Mouse (Mus musculus) kidney, postnatal 0 days (tissue): Measurements from ENCODE around the gene Stk10. TPM values are rescaled to one million over a fixed set of nuclear protein-coding genes. Genes with fewer than 3 reads are reported as not detected.

ENCODE experiments used
- ATAC-seq: fragments of 200-750 bp; cut with Nextera tagmentation; replicated peaks from 2 replicates; pipeline ENCODE4 v1.8.0; 2017; ENCODE audit warnings: low read depth, moderate number of reproducible peaks, moderate TSS enrichment, moderate library complexity; ENCODE audit not compliant: low FRiP score
- DNase-seq: peaks from one replicate; pipeline ENCODE4 v3.0.0-alpha.2; 2016; ENCODE audit warnings: low spot score
- H3K27ac ChIP-seq: fragments of 300-500 bp; sonication (generic); 2 replicates; pipeline ENCODE4 v1.5.1; 2014; ENCODE audit warnings: mild to moderate bottlenecking
- H3K27me3 ChIP-seq: fragments of 300-500 bp; sonication (generic); 2 replicates; pipeline ENCODE4 v1.6.1; 2014; ENCODE audit warnings: low read length, mixed read lengths; ENCODE audit not compliant: insufficient read depth
- H3K36me3 ChIP-seq: fragments of 300-500 bp; sonication (generic); 2 replicates; pipeline ENCODE4 v1.6.1; 2014; ENCODE audit warnings: low read length, mixed read lengths; ENCODE audit not compliant: insufficient read depth
- H3K4me1 ChIP-seq: fragments of 300-500 bp; sonication (generic); replicated peaks from 2 replicates; pipeline ENCODE4 v1.6.1; 2014; ENCODE audit warnings: antibody characterized with exemption, low read length, mixed read lengths; ENCODE audit not compliant: insufficient read depth
- H3K4me2 ChIP-seq: fragments of 300-500 bp; sonication (generic); 2 replicates; pipeline ENCODE4 v1.6.1; 2014; ENCODE audit warnings: mild to moderate bottlenecking, low read length, moderate library complexity, mixed read lengths
- H3K4me3 ChIP-seq: fragments of 300-500 bp; sonication (generic); replicated peaks from 2 replicates; pipeline ENCODE4 v1.5.1; 2014; ENCODE audit warnings: low read depth, low read length
- H3K9ac ChIP-seq: fragments of 300-500 bp; sonication (generic); 2 replicates; pipeline ENCODE4 v1.6.1; 2014; ENCODE audit warnings: low read depth, low read length
- H3K9me3 ChIP-seq: fragments of 300-500 bp; sonication (generic); replicated peaks from 2 replicates; pipeline ENCODE4 v1.6.1; 2016; ENCODE audit warnings: low read length, inconsistent platforms, mixed read lengths
- CTCF ChIP-seq: IDR thresholded peaks from 2 replicates; pipeline ENCODE4 v1.5.1; 2016; ENCODE audit warnings: antibody characterized with exemption, low read depth, mild to moderate bottlenecking, moderate library complexity
- WGBS: fragments of 180-500 bp; shearing (Covaris S2); extraction: QIAGEN DNeasy Blood & Tissue Kit; methylation state at CpG from one replicate; pipeline ENCODE4 v1.1.7; 2014; 5-methylcytosine and 5-hydroxymethylcytosine counted together
- polyA plus RNA-seq: library from polyadenylated mRNA; unstranded; fragments of >200 nt; fragmentation: Nextera tagmentation; extraction: Ambion mirVana; gene quantifications from 2 replicates; pipeline ENCODE4 v1.2.1, GENCODE M21; 2015

Stk10 gene
- polyA plus RNA-seq, 1 experiment from 2014 or later: 2.4 TPM

- Histone ChIP-seq H3K4me2 (no peak overlapping the region), H3K4me1 (no peaks in the 10 kb centered on the region), H3K27me3 (no peaks in the 10 kb centered on the region), H3K9ac (no peak overlapping the region), H3K9me3 (no peaks in the 10 kb centered on the region), H3K36me3 (no peaks in the 10 kb centered on the region), H3K27ac (no peak overlapping the region), H3K4me3 (no peak overlapping the region)
- DNase-seq (no peak), ATAC-seq (no peak)
- no peak for TF ChIP-seq CTCF
- 92% methylated on average over 6 of the region's 6 CpGs for WGBS
Measured at GRCm38 (mm10) chr11:32600371-32600770, 67.3 kb downstream of the Stk10 start.

- Histone ChIP-seq H3K27me3 (no peaks in the 10 kb centered on the region), H3K9me3 (no peaks in the 10 kb centered on the region), H3K4me2 (no peak overlapping the region), H3K27ac (no peak overlapping the region), H3K4me1 (no peaks in the 10 kb centered on the region), H3K9ac (no peak overlapping the region), H3K4me3 (no peak overlapping the region), H3K36me3 (no peaks in the 10 kb centered on the region)
- DNase-seq: peak; percentile 79
- WGBS: 40% methylated on average over 12 of the region's 12 CpGs
- peak; percentile 84 for ATAC-seq
- TF ChIP-seq CTCF: no peak
Measured at GRCm38 (mm10) chr11:32601528-32602323, 68.6 kb downstream of the Stk10 start.

DNA sequence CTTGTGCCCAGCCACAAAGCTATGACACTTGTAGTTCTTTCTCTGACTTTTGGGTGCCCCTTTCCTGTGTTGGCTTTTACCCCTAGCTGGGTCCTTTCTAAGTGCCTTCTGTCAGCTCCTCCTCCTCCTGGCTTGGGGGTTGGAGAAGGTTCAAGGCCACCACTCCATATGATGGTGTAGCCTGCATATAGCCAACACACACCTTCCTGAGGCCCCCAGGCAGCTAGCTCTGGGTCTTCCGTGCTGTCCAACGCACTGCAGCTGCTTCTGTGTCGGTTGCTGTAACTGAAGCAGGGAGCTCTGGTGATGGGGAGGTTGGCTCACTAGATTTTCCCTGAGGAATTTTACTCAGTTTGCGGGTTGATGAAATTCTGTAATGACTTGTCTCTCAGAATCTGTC lies 71.6 kb downstream of the Stk10 start:
- Histone ChIP-seq H3K9me3 (no peaks in the 10 kb centered on the region), H3K4me1 (no peaks in the 10 kb centered on the region), H3K27ac (peak overlapping the region; percentile 65), H3K4me2 (no peak overlapping the region), H3K4me3 (no peak overlapping the region), H3K36me3 (no peaks in the 10 kb centered on the region), H3K9ac (no peak overlapping the region), H3K27me3 (no peaks in the 10 kb centered on the region)
- DNase-seq (no peak), ATAC-seq (no peak)
- WGBS: 46% methylated on average over 4 of the region's 4 CpGs
- TF ChIP-seq CTCF: no peak

- H3K4me2 ChIP-seq: no peak overlapping the region
- H3K36me3 ChIP-seq: no peaks in the 10 kb centered on the region
- DNase-seq (peak; percentile 60), ATAC-seq (peak; percentile 83)
- H3K4me3 ChIP-seq: no peak overlapping the region
- no peak overlapping the region for H3K9ac ChIP-seq
- 45% methylated on average over 7 of the region's 7 CpGs for WGBS
- no peaks in the 10 kb centered on the region for H3K9me3 ChIP-seq
- H3K27me3 ChIP-seq: no peaks in the 10 kb centered on the region
- peak overlapping the region; percentile 65 for H3K27ac ChIP-seq
- H3K4me1 ChIP-seq: no peaks in the 10 kb centered on the region
- TF ChIP-seq CTCF: no peak
Measured at GRCm38 (mm10) chr11:32605131-32605860, 72.2 kb downstream of the Stk10 start.

GRCm38 (mm10) chr11:32605907-32606306 lies 72.8 kb downstream of the Stk10 start:
- Histone ChIP-seq H3K27me3 (no peaks in the 10 kb centered on the region), H3K27ac (peak overlapping the region; percentile 65; the same call in 1 of the 2 replicates), H3K36me3 (no peaks in the 10 kb centered on the region), H3K9ac (no peak overlapping the region), H3K4me2 (no peak overlapping the region), H3K9me3 (no peaks in the 10 kb centered on the region), H3K4me1 (no peaks in the 10 kb centered on the region), H3K4me3 (no peak overlapping the region)
- no peak for TF ChIP-seq CTCF
- ATAC-seq (no peak), DNase-seq (no peak)
- WGBS: 86% methylated on average over 3 of the region's 3 CpGs

DNA sequence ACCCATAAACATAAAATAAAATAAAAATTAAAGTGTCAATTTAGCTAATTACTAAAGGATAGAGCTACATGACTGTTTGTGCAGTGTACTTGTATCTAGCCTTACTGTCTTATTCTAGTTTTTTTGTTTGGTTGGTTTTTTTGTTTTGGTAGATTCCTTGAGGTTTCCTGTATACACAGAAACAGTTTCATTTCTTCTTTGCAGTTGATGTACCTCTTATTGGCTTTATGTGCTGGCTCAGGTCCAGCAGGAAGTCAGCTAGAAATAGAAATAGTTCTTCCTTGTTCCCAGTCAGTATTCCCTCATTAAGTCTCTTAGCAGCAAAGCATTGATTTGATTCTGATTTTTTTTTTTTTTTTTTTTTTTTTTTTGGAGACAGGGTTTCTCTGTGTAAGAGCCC lies 74.2 kb downstream of the Stk10 start:
- Histone ChIP-seq H3K36me3 (no peaks in the 10 kb centered on the region), H3K4me1 (no peaks in the 10 kb centered on the region), H3K27ac (no peak overlapping the region), H3K9ac (no peak overlapping the region), H3K9me3 (no peaks in the 10 kb centered on the region), H3K4me3 (no peak overlapping the region), H3K27me3 (no peaks in the 10 kb centered on the region), H3K4me2 (no peak overlapping the region)
- no peak for TF ChIP-seq CTCF
- peak; percentile 41 for DNase-seq
- ATAC-seq: no peak
